ENCODE assay signal across 10 mouse cellular contexts in genomic region chr19:36646132-36646828, GRCm38 (mm10).
A peak's percentile ranks its signal among the peaks of the same experiment; 100 is the strongest.
DNase-seq lines count a peak whose midpoint lies in the region; ATAC-seq lines count a peak whose summit lies in the region.
"Had no signal": no experiment of that assay in that cellular context is flagged by ENCODE, and none has a peak within 500 bp of the region (broad histone marks: within the 10 kb centered on the region; RNA-seq: fewer than 3 reads in every experiment).

No protein-coding gene starts in this region.

- H3K4me3 ChIP-seq in forebrain, embryonic 14.5 days (ENCODE audit: low read depth, low read length): no peak overlapping the region
- H3K4me3 ChIP-seq: neural tube, embryonic 12.5 days had no signal

- no peaks in the 10 kb centered on the region for H3K9me3 ChIP-seq in forebrain, embryonic 14.5 days (replicated peaks; ENCODE audit: control insufficient read depth, low read length)

- no peak for ATAC-seq in forebrain, embryonic 14.5 days

- no peaks in the 10 kb centered on the region for H3K27me3 ChIP-seq in forebrain, embryonic 14.5 days (replicated peaks; ENCODE audit: control insufficient read depth, insufficient read depth, low read length)
- H3K27me3 ChIP-seq: neural tube, embryonic 12.5 days had no signal

- WGBS in forebrain, embryonic 14.5 days: 90% methylated on average over 7 of the region's 7 CpGs

- no peaks in the 10 kb centered on the region for H3K4me1 ChIP-seq in forebrain, embryonic 14.5 days (ENCODE audit: control insufficient read depth, insufficient read depth, low read length)
- H3K4me1 ChIP-seq: neural tube, embryonic 12.5 days had no signal

- DNase-seq in adrenal gland, postnatal 10 days: peak; percentile 67
- no peak for DNase-seq in adrenal gland, adult 8-10 months
- DNase-seq in 3T3-L1 (ENCODE audit: low read depth, low spot score): peak; percentile 62
- DNase-seq in heart, postnatal 10 days: peak; percentile 68 to 72
- peak; percentile 60 to 70 for DNase-seq in kidney, postnatal 4 days
- DNase-seq in right cerebral cortex, postnatal 36 days (ENCODE audit: low spot score in 2 of 2): no peak
- no peak for DNase-seq in spleen, postnatal 36 days (ENCODE audit: low spot score in 2 of 2)
- no peak for DNase-seq in forebrain, embryonic 14.5 days (ENCODE audit: low spot score)
- DNase-seq: cerebellum, adult 11-12 months had no signal

- intact Hi-C loops in heart, postnatal 10 days (cut with DNase I): no loop called here

- H3K36me3 ChIP-seq in forebrain, embryonic 14.5 days (ENCODE audit: control insufficient read depth, insufficient read depth, low read length): no peaks in the 10 kb centered on the region
- H3K36me3 ChIP-seq: neural tube, embryonic 12.5 days had no signal

- no peak overlapping the region for H3K27ac ChIP-seq in forebrain, embryonic 14.5 days (ENCODE audit: low read depth, low read length)
- H3K27ac ChIP-seq: neural tube, embryonic 12.5 days had no signal

- H3K9ac ChIP-seq in forebrain, embryonic 14.5 days (ENCODE audit: low read length): no peak overlapping the region
- H3K9ac ChIP-seq: neural tube, embryonic 12.5 days had no signal

- no peak overlapping the region for H3K4me2 ChIP-seq in forebrain, embryonic 14.5 days (ENCODE audit: low read length)
- H3K4me2 ChIP-seq: neural tube, embryonic 12.5 days had no signal

Comparison
In these comparisons a context has a peak if more than half of its experiments do, and no peak if none do; other contexts are left out.
1. DNase-seq: peak in adrenal gland, postnatal 10 days (single experiment), 3T3-L1 (single experiment), heart, postnatal 10 days (2 of 2) and kidney, postnatal 4 days (2 of 2); none in adrenal gland, adult 8-10 months (single experiment), right cerebral cortex, postnatal 36 days (0 of 2), spleen, postnatal 36 days (0 of 2) and forebrain, embryonic 14.5 days (single experiment).